Mouse (Mus musculus) embryonic facial prominence, embryonic 13.5 days (tissue): ENCODE measurements around the gene Dleu7. TPM values are rescaled to one million over a fixed set of nuclear protein-coding genes. Genes with fewer than 3 reads are reported as not detected.

ENCODE experiments used
- ATAC-seq: fragments of 200-750 bp; cut with Nextera tagmentation; 2 replicates; pipeline ENCODE4 v1.8.0; 2017; ENCODE audit warnings: low read depth; ENCODE audit not compliant: insufficient number of reproducible peaks, insufficient read depth, low FRiP score, low TSS enrichment
- H3K27ac ChIP-seq: fragments of 300-500 bp; sonication (generic); 2 replicates; pipeline ENCODE4 v1.5.1; 2015; ENCODE audit warnings: moderate library complexity, mild to moderate bottlenecking, inconsistent platforms
- H3K27me3 ChIP-seq: fragments of 300-500 bp; sonication (generic); 2 replicates; pipeline ENCODE4 v1.6.1; 2015; ENCODE audit warnings: mild to moderate bottlenecking, inconsistent platforms
- H3K36me3 ChIP-seq: fragments of 300-500 bp; sonication (generic); 2 replicates; pipeline ENCODE4 v1.6.1; 2015; ENCODE audit warnings: mild to moderate bottlenecking, inconsistent platforms
- H3K4me1 ChIP-seq: fragments of 300-500 bp; sonication (generic); 2 replicates; pipeline ENCODE4 v1.6.1; 2015; ENCODE audit warnings: inconsistent platforms
- H3K4me2 ChIP-seq: fragments of 300-500 bp; sonication (generic); 2 replicates; pipeline ENCODE4 v1.6.1; 2015; ENCODE audit warnings: moderate library complexity, mild to moderate bottlenecking, inconsistent platforms
- H3K4me3 ChIP-seq: fragments of 300-500 bp; sonication (generic); 2 replicates; pipeline ENCODE4 v1.5.1; 2015; ENCODE audit warnings: mild to moderate bottlenecking, inconsistent platforms
- H3K9ac ChIP-seq: fragments of 300-500 bp; sonication (generic); 2 replicates; pipeline ENCODE4 v1.6.1; 2015; ENCODE audit warnings: mild to moderate bottlenecking, inconsistent platforms
- H3K9me3 ChIP-seq: fragments of 300-500 bp; sonication (generic); 2 replicates; pipeline ENCODE4 v1.6.1; 2016; ENCODE audit warnings: inconsistent platforms
- WGBS: fragments of 180-500 bp; shearing (Covaris S2); methylation state at CpG from one replicate; pipeline ENCODE4 v1.1.7; 2015; ENCODE audit warnings: mixed read lengths; 5-methylcytosine and 5-hydroxymethylcytosine counted together
- polyA plus RNA-seq: library from polyadenylated mRNA; unstranded; fragments of >200 nt; fragmentation: Nextera tagmentation; extraction: Ambion mirVana; gene quantifications from 2 replicates; pipeline ENCODE4 v1.2.1, GENCODE M21; 2015

The Dleu7 gene
- polyA plus RNA-seq = 1.2 and 1.5 TPM in 2 replicates

GRCm38 (mm10) chr14:62292488-62293339 lies at the start of gene Dleu7, which contains the start of gene Rnaseh2b:
Gene Dleu7, minus strand, starts transcription at chr14:62293047.
Gene Rnaseh2b, plus strand, starts transcription at chr14:62292589.
- H3K27ac ChIP-seq = no peak within 1 kb of the TSS
- H3K36me3 ChIP-seq = no peaks in the 10 kb centered on the region
- peaks cover 12% of the 10 kb centered on the region for H3K4me1 ChIP-seq
- no peaks in the 10 kb centered on the region for H3K9me3 ChIP-seq
- peak within 1 kb of the TSS; percentile 51 for H3K4me3 ChIP-seq
- 1% methylated on average over 57 of the region's 60 CpGs for WGBS
- peaks cover 24% of the 10 kb centered on the region for H3K27me3 ChIP-seq
- H3K9ac ChIP-seq = peak within 1 kb of the TSS; percentile 65
- peak within 1 kb of the TSS; percentile 99 for H3K4me2 ChIP-seq
- ATAC-seq = peak; percentile 15; the same call in 1 of the 2 replicates

- H3K9me3 ChIP-seq = no peaks in the 10 kb centered on the region
- 0 out of 2 replicates have a peak overlapping the region, but pooled peaks have one; percentile 44 for H3K9ac ChIP-seq
- H3K27ac ChIP-seq = peak overlapping the region; percentile 62; the same call in 1 of the 2 replicates
- WGBS = 59% methylated on average over 8 of the region's 8 CpGs
- no peaks in the 10 kb centered on the region for H3K27me3 ChIP-seq
- peaks cover 21% of the 10 kb centered on the region for H3K4me1 ChIP-seq
- ATAC-seq = no peak
- no peak overlapping the region for H3K4me3 ChIP-seq
- no peaks in the 10 kb centered on the region for H3K36me3 ChIP-seq
- H3K4me2 ChIP-seq = no peak overlapping the region
Measured at GRCm38 (mm10) chr14:62341887-62342642, 49.2 kb upstream of the Dleu7 start.

GRCm38 (mm10) chr14:62339196-62339595 lies 46.3 kb upstream of the Dleu7 start:
- Histone ChIP-seq H3K4me3 (no peak overlapping the region), H3K9me3 (no peaks in the 10 kb centered on the region), H3K4me1 (peaks cover 21% of the 10 kb centered on the region), H3K9ac (no peak overlapping the region), H3K27me3 (no peaks in the 10 kb centered on the region), H3K36me3 (no peaks in the 10 kb centered on the region), H3K27ac (no peak overlapping the region), H3K4me2 (no peak overlapping the region)
- 90% methylated on average over 1 of the region's 1 CpGs for WGBS
- no peak for ATAC-seq

DNA sequence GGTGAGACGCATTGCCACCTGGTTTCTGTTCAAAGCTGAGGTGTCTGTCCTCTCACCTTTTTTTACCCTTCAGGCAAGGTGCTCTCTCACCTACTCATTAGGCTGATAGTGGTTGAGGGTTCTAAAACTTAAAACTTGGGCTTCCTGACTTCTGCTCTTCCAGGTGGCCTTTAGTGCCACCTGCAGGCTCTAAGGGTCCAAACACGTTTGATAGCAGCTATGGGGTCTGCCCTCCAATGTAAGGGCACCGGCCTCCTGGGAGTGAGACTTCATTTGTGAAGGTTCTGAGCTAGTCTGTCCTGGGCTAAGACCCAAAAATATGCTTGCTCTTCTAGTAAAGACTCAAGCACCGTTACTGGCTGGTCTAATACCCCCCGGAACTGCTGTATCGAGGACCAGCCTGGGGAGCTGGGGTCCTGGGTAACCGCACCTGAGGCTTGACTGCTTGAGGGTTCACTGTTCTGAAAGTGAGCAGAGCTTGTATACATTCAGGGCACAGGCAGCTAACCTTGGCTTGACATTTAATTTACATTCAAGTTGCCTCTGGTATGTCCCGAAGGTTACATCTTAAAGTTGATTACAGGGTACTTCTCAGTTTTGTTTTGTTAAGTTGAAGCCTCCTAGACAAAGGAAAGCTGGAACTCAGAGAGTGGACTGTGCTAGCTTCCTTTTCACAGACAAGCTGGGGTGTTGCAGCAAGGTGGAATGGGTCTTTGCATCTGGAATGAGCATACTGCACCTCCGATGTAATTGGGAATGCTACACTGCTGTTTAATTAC lies 41.3 kb upstream of the Dleu7 start:
- Histone ChIP-seq H3K27ac (no peak overlapping the region), H3K4me3 (no peak overlapping the region), H3K4me1 (peaks cover 16% of the 10 kb centered on the region), H3K27me3 (no peaks in the 10 kb centered on the region), H3K9ac (0 out of 2 replicates have a peak overlapping the region, but pooled peaks have one; percentile 16), H3K4me2 (no peak overlapping the region), H3K9me3 (no peaks in the 10 kb centered on the region), H3K36me3 (no peaks in the 10 kb centered on the region)
- 75% methylated on average over 9 of the region's 9 CpGs for WGBS
- no peak for ATAC-seq

- no peaks in the 10 kb centered on the region for H3K27me3 ChIP-seq
- peaks cover 16% of the 10 kb centered on the region for H3K4me1 ChIP-seq
- WGBS = under 1% methylated on average over 62 of the region's 62 CpGs
- peak overlapping the region; percentile 85 for H3K4me2 ChIP-seq
- peak overlapping the region; percentile 71 for H3K4me3 ChIP-seq
- peak; percentile 60; the same call in 1 of the 2 replicates for ATAC-seq
- H3K9me3 ChIP-seq = no peaks in the 10 kb centered on the region
- peak overlapping the region; percentile 83 for H3K9ac ChIP-seq
- H3K27ac ChIP-seq = peak overlapping the region; percentile 83
- H3K36me3 ChIP-seq = no peaks in the 10 kb centered on the region
Measured at GRCm38 (mm10) chr14:62331866-62332619, 39.2 kb upstream of the Dleu7 start.

- H3K4me2 ChIP-seq = peak overlapping the region; percentile 85
- 17% methylated on average over 6 of the region's 6 CpGs for whole genome bisulfite sequencing
- no peaks in the 10 kb centered on the region for H3K27me3 ChIP-seq
- H3K4me1 ChIP-seq = peaks cover 19% of the 10 kb centered on the region
- no peaks in the 10 kb centered on the region for H3K36me3 ChIP-seq
- H3K9ac ChIP-seq = peak overlapping the region; percentile 83
- H3K9me3 ChIP-seq = no peaks in the 10 kb centered on the region
- 0 out of 2 replicates have a peak overlapping the region, but pooled peaks have one; percentile 83 for H3K27ac ChIP-seq
- H3K4me3 ChIP-seq = peak overlapping the region; percentile 71
- ATAC-seq = no peak
Measured at GRCm38 (mm10) chr14:62331457-62331856, 38.6 kb upstream of the Dleu7 start.

DNA sequence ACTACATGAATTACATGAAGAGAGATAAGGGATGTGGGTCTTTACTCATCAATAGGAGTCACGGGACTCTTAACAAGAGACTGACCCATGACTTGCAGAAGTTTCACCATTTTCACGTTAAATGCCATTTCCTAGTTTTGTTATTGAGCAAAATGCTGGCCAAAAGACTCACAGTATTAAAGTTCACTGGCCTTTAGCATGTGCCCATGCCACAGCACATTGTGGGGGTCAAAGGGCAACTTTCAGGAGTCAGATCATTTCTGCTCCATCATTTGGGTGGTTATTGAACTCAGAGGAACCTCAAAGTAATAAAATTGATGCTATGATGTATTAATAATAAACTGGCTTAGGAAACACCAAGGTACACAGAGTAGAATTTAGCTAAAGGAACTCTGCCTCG lies 36.8 kb upstream of the Dleu7 start:
- Histone ChIP-seq H3K36me3 (no peaks in the 10 kb centered on the region), H3K4me2 (no peak overlapping the region), H3K4me1 (peaks cover 19% of the 10 kb centered on the region), H3K27me3 (no peaks in the 10 kb centered on the region), H3K27ac (no peak overlapping the region), H3K4me3 (no peak overlapping the region), H3K9ac (no peak overlapping the region), H3K9me3 (no peaks in the 10 kb centered on the region)
- ATAC-seq = no peak
- WGBS = 75% methylated on average over 3 of the region's 3 CpGs

GRCm38 (mm10) chr14:62328606-62329005 lies 35.8 kb upstream of the Dleu7 start:
- ATAC-seq = no peak
- peaks cover 19% of the 10 kb centered on the region for H3K4me1 ChIP-seq
- H3K27ac ChIP-seq = no peak overlapping the region
- H3K4me3 ChIP-seq = no peak overlapping the region
- no peaks in the 10 kb centered on the region for H3K9me3 ChIP-seq
- no peaks in the 10 kb centered on the region for H3K36me3 ChIP-seq
- H3K27me3 ChIP-seq = no peaks in the 10 kb centered on the region
- no peak overlapping the region for H3K4me2 ChIP-seq
- 45% methylated on average over 6 of the region's 6 CpGs for WGBS
- H3K9ac ChIP-seq = no peak overlapping the region

DNA sequence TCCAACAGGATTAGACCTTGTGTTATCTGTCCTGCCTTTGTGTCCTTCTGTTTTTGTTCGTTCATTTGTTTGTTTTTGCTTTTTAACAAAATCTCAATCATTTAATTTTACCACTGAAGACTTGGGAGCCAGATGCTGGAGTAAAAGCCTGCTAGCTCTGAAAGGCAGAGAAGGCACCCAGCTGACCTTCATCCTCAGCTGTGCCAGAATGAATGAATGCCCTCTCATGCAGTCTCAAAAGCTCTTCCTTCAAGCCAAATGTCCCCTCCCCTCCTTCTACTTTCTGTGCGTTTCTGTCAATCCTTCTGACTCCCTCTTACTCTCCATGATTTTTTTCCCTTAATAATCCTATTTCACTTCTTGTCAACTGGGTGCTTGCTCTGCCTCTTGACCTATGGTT lies 34.3 kb upstream of the Dleu7 start:
- 34% methylated on average over 2 of the region's 2 CpGs for WGBS
- no peak overlapping the region for H3K4me3 ChIP-seq
- H3K4me1 ChIP-seq = peaks cover 17% of the 10 kb centered on the region

GRCm38 (mm10) chr14:62326026-62326425 lies 33.2 kb upstream of the Dleu7 start:
- H3K9ac ChIP-seq = no peak overlapping the region
- H3K27ac ChIP-seq = no peak overlapping the region
- no peak overlapping the region for H3K4me3 ChIP-seq
- no peak overlapping the region for H3K4me2 ChIP-seq
- H3K36me3 ChIP-seq = no peaks in the 10 kb centered on the region
- H3K9me3 ChIP-seq = no peaks in the 10 kb centered on the region
- ATAC-seq = no peak
- H3K27me3 ChIP-seq = no peaks in the 10 kb centered on the region
- H3K4me1 ChIP-seq = peaks cover 12% of the 10 kb centered on the region
- 76% methylated on average over 3 of the region's 3 CpGs for WGBS

More for the DNA sequence above, 34.3 kb upstream of the Dleu7 start:
- Histone ChIP-seq H3K36me3 (no peaks in the 10 kb centered on the region), H3K4me2 (no peak overlapping the region), H3K27ac (no peak overlapping the region), H3K27me3 (no peaks in the 10 kb centered on the region), H3K9me3 (no peaks in the 10 kb centered on the region), H3K9ac (no peak overlapping the region)
- no peak for ATAC-seq
